Mouse (Mus musculus) midbrain, embryonic 12.5 days (tissue): Measurements from ENCODE around the gene Dnajb3. TPM values are rescaled to one million over a fixed set of nuclear protein-coding genes. Genes with fewer than 3 reads are reported as not detected.
"Not testable (repeated sequence)": the region's sequence is repeated elsewhere in the genome, so short reads cannot be mapped to it uniquely, and the experiment has no call there.

Source experiments
- ATAC-seq: fragments of 200-750 bp; cut with Nextera tagmentation; 2 replicates; pipeline ENCODE4 v1.8.0; 2017; ENCODE audit warnings: low read depth, moderate TSS enrichment, moderate library complexity; ENCODE audit not compliant: low FRiP score
- H3K27ac ChIP-seq: fragments of 300-500 bp; sonication (generic); replicated peaks from 2 replicates; pipeline ENCODE4 v1.5.1; 2016; ENCODE audit warnings: mild to moderate bottlenecking
- H3K27me3 ChIP-seq: fragments of 300-500 bp; sonication (generic); 2 replicates; pipeline ENCODE4 v1.6.1; 2016; ENCODE audit warnings: mild to moderate bottlenecking
- H3K36me3 ChIP-seq: fragments of 300-500 bp; sonication (generic); 2 replicates; pipeline ENCODE4 v1.6.1; 2016
- H3K4me1 ChIP-seq: fragments of 300-500 bp; sonication (generic); 2 replicates; pipeline ENCODE4 v1.6.1; 2016
- H3K4me2 ChIP-seq: fragments of 300-500 bp; sonication (generic); replicated peaks from 2 replicates; pipeline ENCODE4 v1.6.1; 2016; ENCODE audit warnings: mild to moderate bottlenecking, moderate library complexity
- H3K4me3 ChIP-seq: fragments of 300-500 bp; sonication (generic); 2 replicates; pipeline ENCODE4 v1.5.1; 2016; ENCODE audit warnings: mild to moderate bottlenecking
- H3K9ac ChIP-seq: fragments of 300-500 bp; sonication (generic); replicated peaks from 2 replicates; pipeline ENCODE4 v1.6.1; 2016; ENCODE audit warnings: mild to moderate bottlenecking, moderate library complexity
- H3K9me3 ChIP-seq: fragments of 300-500 bp; sonication (generic); 2 replicates; pipeline ENCODE4 v1.6.1; 2016; ENCODE audit warnings: mild to moderate bottlenecking
- WGBS: fragments of 180-500 bp; shearing (Covaris S2); methylation state at CpG from one replicate; pipeline ENCODE4 v1.1.7; 2016; 5-methylcytosine and 5-hydroxymethylcytosine counted together
- polyA plus RNA-seq: library from polyadenylated mRNA; unstranded; fragments of >200 nt; fragmentation: Nextera tagmentation; extraction: Ambion mirVana; gene quantifications from 2 replicates; pipeline ENCODE4 v1.2.1, GENCODE M21; 2016

The Dnajb3 gene
- polyA plus RNA-seq, 1 experiment from 2014 or later = 12.3 TPM

- Histone ChIP-seq H3K4me2 (no peak overlapping the region), H3K27ac (no peak overlapping the region), H3K4me3 (no peak overlapping the region), H3K36me3 (no peaks in the 10 kb centered on the region), H3K27me3 (no peaks in the 10 kb centered on the region), H3K4me1 (no peaks in the 10 kb centered on the region), H3K9ac (no peak overlapping the region), H3K9me3 (peaks cover 100% of the 10 kb centered on the region)
- WGBS = 77% methylated on average over 6 of the region's 6 CpGs
- ATAC-seq = no peak
Observed at GRCm38 (mm10) chr1:88230981-88231802, 25.6 kb upstream of the Dnajb3 start.

- no peaks in the 10 kb centered on the region for H3K36me3 ChIP-seq
- H3K9ac ChIP-seq = no peak overlapping the region
- H3K4me1 ChIP-seq = no peaks in the 10 kb centered on the region
- peaks cover 100% of the 10 kb centered on the region for H3K9me3 ChIP-seq
- no peak overlapping the region for H3K4me2 ChIP-seq
- no peak for ATAC-seq
- WGBS = 72% methylated on average over 7 of the region's 7 CpGs
- H3K4me3 ChIP-seq = no peak overlapping the region
- H3K27me3 ChIP-seq = no peaks in the 10 kb centered on the region
- no peak overlapping the region for H3K27ac ChIP-seq
Observed at GRCm38 (mm10) chr1:88230421-88230820, 24.8 kb upstream of the Dnajb3 start.

- peaks cover 97% of the 10 kb centered on the region for H3K9me3 ChIP-seq
- WGBS = 82% methylated on average over 5 of the region's 5 CpGs
- H3K9ac ChIP-seq = no peak overlapping the region
- no peak overlapping the region for H3K4me3 ChIP-seq
- H3K36me3 ChIP-seq = no peaks in the 10 kb centered on the region
- H3K27me3 ChIP-seq = no peaks in the 10 kb centered on the region
- H3K4me2 ChIP-seq = no peak overlapping the region
- no peak overlapping the region for H3K27ac ChIP-seq
- ATAC-seq = no peak
- no peaks in the 10 kb centered on the region for H3K4me1 ChIP-seq
Observed at GRCm38 (mm10) chr1:88229986-88230385, 24.4 kb upstream of the Dnajb3 start.

GRCm38 (mm10) chr1:88229566-88229965 is 24.0 kb upstream of the Dnajb3 start:
- Histone ChIP-seq H3K4me3 (no peak overlapping the region), H3K9ac (no peak overlapping the region), H3K27me3 (no peaks in the 10 kb centered on the region), H3K4me1 (no peaks in the 10 kb centered on the region), H3K4me2 (no peak overlapping the region), H3K27ac (no peak overlapping the region), H3K36me3 (no peaks in the 10 kb centered on the region), H3K9me3 (peaks cover 93% of the 10 kb centered on the region)
- ATAC-seq = no peak
- WGBS = 78% methylated on average over 3 of the region's 3 CpGs

- H3K27me3 ChIP-seq = no peaks in the 10 kb centered on the region
- no peak for ATAC-seq
- no peak overlapping the region for H3K27ac ChIP-seq
- no peak overlapping the region for H3K4me2 ChIP-seq
- peaks cover 79% of the 10 kb centered on the region for H3K9me3 ChIP-seq
- WGBS = 70% methylated on average over 7 of the region's 7 CpGs
- H3K9ac ChIP-seq = no peak overlapping the region
- H3K4me1 ChIP-seq = no peaks in the 10 kb centered on the region
- H3K36me3 ChIP-seq = no peaks in the 10 kb centered on the region
- no peak overlapping the region for H3K4me3 ChIP-seq
Observed at GRCm38 (mm10) chr1:88228121-88228520, 22.5 kb upstream of the Dnajb3 start.

GRCm38 (mm10) chr1:88227482-88227881 is 21.9 kb upstream of the Dnajb3 start:
- no peak for ATAC-seq
- WGBS = 62% methylated on average over 2 of the region's 2 CpGs

GRCm38 (mm10) chr1:88226670-88227379 is 21.2 kb upstream of the Dnajb3 start, which contains the start of gene Mroh2a:
TSS of gene Mroh2a (plus strand) at chr1:88226986.
- 50% methylated on average over 5 of the region's 5 CpGs for WGBS
- Histone ChIP-seq H3K9me3 (peaks cover 70% of the 10 kb centered on the region), H3K9ac (no peak within 1 kb of the TSS), H3K4me3 (no peak within 1 kb of the TSS), H3K36me3 (no peaks in the 10 kb centered on the region), H3K4me2 (no peak within 1 kb of the TSS), H3K4me1 (no peaks in the 10 kb centered on the region), H3K27ac (no peak within 1 kb of the TSS), H3K27me3 (no peaks in the 10 kb centered on the region)
- no peak for ATAC-seq

More at GRCm38 (mm10) chr1:88227482-88227881, 21.9 kb upstream of the Dnajb3 start:
- Histone ChIP-seq H3K9ac (no peak overlapping the region), H3K4me3 (no peak overlapping the region), H3K27ac (no peak overlapping the region), H3K27me3 (no peaks in the 10 kb centered on the region), H3K4me2 (no peak overlapping the region), H3K36me3 (no peaks in the 10 kb centered on the region), H3K4me1 (no peaks in the 10 kb centered on the region), H3K9me3 (peaks cover 72% of the 10 kb centered on the region)

- Histone ChIP-seq H3K4me1 (no peaks in the 10 kb centered on the region), H3K27me3 (no peaks in the 10 kb centered on the region), H3K9ac (no peak overlapping the region), H3K9me3 (peaks cover 60% of the 10 kb centered on the region), H3K4me2 (no peak overlapping the region), H3K27ac (no peak overlapping the region), H3K4me3 (no peak overlapping the region), H3K36me3 (no peaks in the 10 kb centered on the region)
- ATAC-seq = no peak
Observed at GRCm38 (mm10) chr1:88225741-88226140, 20.2 kb upstream of the Dnajb3 start.

GRCm38 (mm10) chr1:88225301-88225700 is 19.7 kb upstream of the Dnajb3 start:
- not testable (repeated sequence) for H3K4me1 ChIP-seq, H3K4me2 ChIP-seq, ATAC-seq, H3K9ac ChIP-seq, H3K27ac ChIP-seq, H3K4me3 ChIP-seq, H3K36me3 ChIP-seq, H3K27me3 ChIP-seq
- H3K9me3 ChIP-seq = peaks cover 55% of the 10 kb centered on the region
- WGBS = 38% methylated on average over 2 of the region's 2 CpGs

GRCm38 (mm10) chr1:88224029-88224776 is 18.6 kb upstream of the Dnajb3 start:
- Histone ChIP-seq H3K9me3 (peaks cover 44% of the 10 kb centered on the region), H3K27ac (no peak overlapping the region), H3K4me3 (no peak overlapping the region), H3K9ac (no peak overlapping the region), H3K27me3 (no peaks in the 10 kb centered on the region), H3K4me2 (no peak overlapping the region), H3K4me1 (no peaks in the 10 kb centered on the region), H3K36me3 (no peaks in the 10 kb centered on the region)
- no peak for ATAC-seq
- 68% methylated on average over 2 of the region's 2 CpGs for WGBS

GRCm38 (mm10) chr1:88223591-88223990 is 18.0 kb upstream of the Dnajb3 start:
- Histone ChIP-seq H3K4me3 (no peak overlapping the region), H3K9me3 (peaks cover 38% of the 10 kb centered on the region), H3K27ac (no peak overlapping the region), H3K4me1 (no peaks in the 10 kb centered on the region), H3K36me3 (no peaks in the 10 kb centered on the region), H3K27me3 (no peaks in the 10 kb centered on the region), H3K4me2 (no peak overlapping the region), H3K9ac (no peak overlapping the region)
- 60% methylated on average over 1 of the region's 1 CpGs for WGBS
- ATAC-seq = no peak

- H3K36me3 ChIP-seq, H3K4me3 ChIP-seq, ATAC-seq, H3K4me1 ChIP-seq, H3K4me2 ChIP-seq, H3K27ac ChIP-seq, H3K9ac ChIP-seq, H3K27me3 ChIP-seq: not testable (repeated sequence)
- peaks cover 33% of the 10 kb centered on the region for H3K9me3 ChIP-seq
Observed at GRCm38 (mm10) chr1:88223011-88223515, 17.5 kb upstream of the Dnajb3 start.
